In genomic region chr19:31106835-31107554, GRCm38 (mm10) we compare ENCODE assay signal across 17 mouse cellular contexts. TPM values are rescaled to one million over a fixed set of nuclear protein-coding genes. Genes with fewer than 3 reads are reported as not detected.
DNase-seq lines count a peak whose midpoint lies in the region; ATAC-seq and TF ChIP-seq lines count a peak whose summit lies in the region.
"Had no signal": no experiment of that assay in that cellular context is flagged by ENCODE, and none has a peak within 500 bp of the region (broad histone marks: within the 10 kb centered on the region; RNA-seq: fewer than 3 reads in every experiment).

No protein-coding gene starts in this region.

- no peak for TF ChIP-seq CTCF in E14TG2a.4 (conservative IDR thresholded peaks at IDR 0.05; ENCODE audit: low read length)
- TF ChIP-seq CTCF in ES-Bruce4 (IDR thresholded peaks at IDR 0.05; ENCODE audit: low read depth, low read length) = no peak
- TF ChIP-seq CTCF in cerebellum, adult 2 months (IDR thresholded peaks at IDR 0.05; ENCODE audit: borderline replicate concordance, insufficient read depth, low read depth, low read length) = no peak

- peak overlapping the region; percentile 20; the same call in 1 of the 2 replicates for H3K27ac ChIP-seq in ES-Bruce4 (ENCODE audit: insufficient read depth, low read length)
- peak overlapping the region; percentile 48; the same call in 1 of the 2 replicates for H3K27ac ChIP-seq in embryonic facial prominence, embryonic 10.5 days (replicated peaks)
- no peak overlapping the region for H3K27ac ChIP-seq in liver, embryonic 13.5 days
- H3K27ac ChIP-seq in cerebellum, adult 2 months (ENCODE audit: insufficient read depth, low read length) = no peak overlapping the region
- H3K27ac ChIP-seq: heart, adult 2 months; midbrain, embryonic 12.5 days; neural tube, embryonic 12.5 days had no signal

- no peak for TF ChIP-seq POLR2A in ES-Bruce4 (IDR thresholded peaks at IDR 0.05; ENCODE audit: insufficient read depth, low read length)
- TF ChIP-seq POLR2A in cerebellum, adult 2 months (IDR thresholded peaks at IDR 0.05; ENCODE audit: borderline replicate concordance, insufficient read depth, low read length) = no peak

- ATAC-seq in liver, embryonic 13.5 days (ENCODE audit: low read depth) = peak; percentile 97
- ATAC-seq: activated CD4-positive, CD25-positive, alpha-beta regulatory T cell, adult 4 months; intestine, embryonic 16.5 days had no signal

- peaks cover 67% of the 10 kb centered on the region for H3K4me1 ChIP-seq in E14TG2a.4 (replicated peaks; ENCODE audit: low read depth, low read length)
- H3K4me1 ChIP-seq in ES-Bruce4 (ENCODE audit: control insufficient read depth, insufficient read depth, low read length) = peaks cover 7% of the 10 kb centered on the region
- peaks cover 23% of the 10 kb centered on the region for H3K4me1 ChIP-seq in embryonic facial prominence, embryonic 10.5 days
- H3K4me1 ChIP-seq in liver, embryonic 13.5 days (replicated peaks) = peaks cover 28% of the 10 kb centered on the region
- H3K4me1 ChIP-seq in cerebellum, adult 2 months (ENCODE audit: control insufficient read depth, insufficient read depth, low read length) = no peaks in the 10 kb centered on the region
- H3K4me1 ChIP-seq: midbrain, embryonic 12.5 days; neural tube, embryonic 12.5 days had no signal

- H3K36me3 ChIP-seq in E14TG2a.4 (ENCODE audit: insufficient read depth, low read length) (no peaks in the 10 kb centered on the region), ES-Bruce4 (ENCODE audit: control insufficient read depth, insufficient read depth, low read length, poor library complexity, severe bottlenecking) (no peaks in the 10 kb centered on the region)
- H3K36me3 ChIP-seq in embryonic facial prominence, embryonic 10.5 days (replicated peaks) = no peaks in the 10 kb centered on the region
- no peaks in the 10 kb centered on the region for H3K36me3 ChIP-seq in liver, embryonic 13.5 days
- H3K36me3 ChIP-seq: midbrain, embryonic 12.5 days; neural tube, embryonic 12.5 days had no signal

- TF ChIP-seq EP300 in ES-Bruce4 (IDR thresholded peaks at IDR 0.05; ENCODE audit: insufficient read depth, low read depth, low read length) = peak; percentile 57; the same call in 1 of the 2 replicates

- no peak overlapping the region for H3K9ac ChIP-seq in ES-Bruce4 (ENCODE audit: low read depth, poor library complexity, severe bottlenecking)
- H3K9ac ChIP-seq in liver, embryonic 13.5 days = no peak overlapping the region
- H3K9ac ChIP-seq: midbrain, embryonic 12.5 days; neural tube, embryonic 12.5 days had no signal

- H3K4me3 ChIP-seq in E14TG2a.4 (replicated peaks; ENCODE audit: low read length) = peak overlapping the region; percentile 37
- H3K4me3 ChIP-seq in ES-Bruce4 (ENCODE audit: low read depth, low read length) = no peak overlapping the region
- no peak overlapping the region for H3K4me3 ChIP-seq in embryonic facial prominence, embryonic 10.5 days
- H3K4me3 ChIP-seq in liver, embryonic 13.5 days (replicated peaks) = no peak overlapping the region
- H3K4me3 ChIP-seq in cerebellum, adult 2 months (replicated peaks; ENCODE audit: insufficient read depth, low read depth, low read length) = no peak overlapping the region
- H3K4me3 ChIP-seq: heart, adult 2 months; midbrain, embryonic 12.5 days; neural tube, embryonic 12.5 days had no signal

- H3K4me2 ChIP-seq in liver, embryonic 13.5 days = peak overlapping the region; percentile 21; the same call in 1 of the 2 replicates
- H3K4me2 ChIP-seq: midbrain, embryonic 12.5 days; neural tube, embryonic 12.5 days had no signal

- WGBS in embryonic facial prominence, embryonic 10.5 days = 23% methylated on average over 9 of the region's 9 CpGs
- 19% methylated on average over 9 of the region's 9 CpGs for WGBS in liver, embryonic 13.5 days (ENCODE audit: insufficient replicate concordance)
- WGBS in cerebellum, adult 2 months = 52% methylated on average over 9 of the region's 9 CpGs

- DNase-seq in embryonic facial prominence, embryonic 10.5 days (ENCODE audit: low spot score) = peak; percentile 60
- peak; percentile 25 for DNase-seq in liver, embryonic 13.5 days
- no peak for DNase-seq in layer of hippocampus, postnatal 14 days (ENCODE audit: low spot score in 2 of 2)
- DNase-seq in kidney, adult 8-10 months = no peak
- no peak for DNase-seq in cerebellum, adult 2 months
- DNase-seq: cerebellum, adult 9-10 months; heart, adult 2 months; heart, postnatal 4 days; lung, adult 2 months; spleen, adult 18-20 months had no signal

- H3K9me3 ChIP-seq in E14TG2a.4 (ENCODE audit: low read length) (no peaks in the 10 kb centered on the region), ES-Bruce4 (replicated peaks; ENCODE audit: control insufficient read depth, insufficient read depth, low read length, poor library complexity, severe bottlenecking) (no peaks in the 10 kb centered on the region)
- no peaks in the 10 kb centered on the region for H3K9me3 ChIP-seq in embryonic facial prominence, embryonic 10.5 days
- no peaks in the 10 kb centered on the region for H3K9me3 ChIP-seq in liver, embryonic 13.5 days (replicated peaks)
- H3K9me3 ChIP-seq: midbrain, embryonic 12.5 days; neural tube, embryonic 12.5 days had no signal

- H3K27me3 ChIP-seq in E14TG2a.4 (ENCODE audit: insufficient read depth, low read length) = no peaks in the 10 kb centered on the region
- no peaks in the 10 kb centered on the region for H3K27me3 ChIP-seq in ES-Bruce4 (ENCODE audit: control insufficient read depth, insufficient read depth, low read length, poor library complexity, severe bottlenecking)
- H3K27me3 ChIP-seq in embryonic facial prominence, embryonic 10.5 days (replicated peaks; ENCODE audit: low read depth, poor library complexity, severe bottlenecking) = no peaks in the 10 kb centered on the region
- H3K27me3 ChIP-seq in liver, embryonic 13.5 days = no peaks in the 10 kb centered on the region
- H3K27me3 ChIP-seq in cerebellum, adult 2 months (ENCODE audit: control insufficient read depth, insufficient read depth, low read length) = no peaks in the 10 kb centered on the region
- H3K27me3 ChIP-seq: CH12.LX; neural tube, embryonic 12.5 days had no signal

RNA-seq across cellular contexts. Expression of gene Cstf2t, which starts 24.4 kb away (rescaled TPM):
- 24.9 and 26.4 TPM in 2 replicates for polyA plus RNA-seq in ES-Bruce4 (2011; ENCODE audit: insufficient read depth, insufficient read length, low read depth, missing spikeins)
- polyA plus RNA-seq in embryonic facial prominence, embryonic 10.5 days (2016; fragmentation: Nextera tagmentation; extraction: Ambion mirVana) = 56.2 and 57.5 TPM in 2 replicates
- polyA plus RNA-seq in liver, embryonic 13.5 days (2015; fragmentation: Nextera tagmentation; extraction: Ambion mirVana) = 13.0 and 16.2 TPM in 2 replicates
- 10 to 100 TPM; 66.4 to 66.8 TPM for total RNA-seq in layer of hippocampus, postnatal 14 days (2021)
- polyA plus RNA-seq in cerebellum, adult 2 months (2012; rRNA removed) = 42.1 and 44.3 TPM in 2 replicates

Comparison
In these comparisons a context has a peak if more than half of its experiments do, and no peak if none do; other contexts are left out.
1. H3K27ac ChIP-seq: peak in ES-Bruce4 (single experiment) and embryonic facial prominence, embryonic 10.5 days (single experiment); none in liver, embryonic 13.5 days (single experiment) and cerebellum, adult 2 months (single experiment).
2. DNase-seq: peak in embryonic facial prominence, embryonic 10.5 days (single experiment) and liver, embryonic 13.5 days (single experiment); none in layer of hippocampus, postnatal 14 days (0 of 2), kidney, adult 8-10 months (0 of 2) and cerebellum, adult 2 months (0 of 2).